Mouse (Mus musculus) cerebellum, adult 11 months (tissue): ENCODE data around the gene Dpagt1.
A peak's percentile ranks its signal among the peaks of the same experiment; 100 is the strongest.
"Not testable (repeated sequence)": the region's sequence is repeated elsewhere in the genome, so short reads cannot be mapped to it uniquely, and the experiment has no call there.

Source experiments
- DNase-seq: peaks from one replicate; pipeline ENCODE4 v3.0.0; 2022

Dpagt1 gene

DNA sequence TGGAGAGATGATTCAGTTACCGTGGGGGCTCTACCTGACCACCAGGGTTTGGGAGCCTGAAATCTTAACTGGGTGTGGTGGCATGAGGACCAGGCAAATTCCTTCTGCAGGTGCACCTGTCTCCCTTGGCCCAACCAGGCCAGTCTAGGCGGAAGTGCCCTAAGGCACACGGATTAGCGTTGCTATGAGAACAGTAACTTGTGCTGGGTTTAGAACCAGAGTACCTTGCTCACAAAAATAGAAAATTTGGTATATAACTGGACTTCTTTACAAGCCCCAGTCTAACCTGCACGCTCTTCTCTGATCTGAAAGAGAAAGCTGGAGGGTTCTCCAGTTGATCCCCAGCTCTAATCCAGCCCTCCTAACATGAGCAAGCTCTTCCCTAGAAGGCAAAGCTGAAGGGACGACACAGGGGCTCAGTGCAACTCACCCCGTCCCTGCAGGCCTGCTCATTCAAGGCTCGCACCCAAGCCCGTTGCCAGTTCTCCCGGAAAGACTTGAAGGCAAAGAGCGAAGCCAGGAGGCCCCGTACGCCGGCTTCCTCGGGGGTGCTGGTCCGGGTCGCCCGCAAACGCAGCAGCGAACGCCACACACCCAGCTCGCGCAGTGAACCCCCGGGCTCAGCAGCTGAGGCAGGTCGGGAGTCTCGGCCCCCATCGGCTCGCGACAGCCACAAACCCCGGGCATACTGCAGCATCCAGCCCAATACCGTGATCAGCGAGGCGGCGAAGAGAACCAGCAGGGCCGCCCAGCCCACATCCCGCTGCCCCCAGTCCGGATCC lies 6.5 kb upstream of the Dpagt1 start:
- peak; percentile 47 for DNase-seq

DNA sequence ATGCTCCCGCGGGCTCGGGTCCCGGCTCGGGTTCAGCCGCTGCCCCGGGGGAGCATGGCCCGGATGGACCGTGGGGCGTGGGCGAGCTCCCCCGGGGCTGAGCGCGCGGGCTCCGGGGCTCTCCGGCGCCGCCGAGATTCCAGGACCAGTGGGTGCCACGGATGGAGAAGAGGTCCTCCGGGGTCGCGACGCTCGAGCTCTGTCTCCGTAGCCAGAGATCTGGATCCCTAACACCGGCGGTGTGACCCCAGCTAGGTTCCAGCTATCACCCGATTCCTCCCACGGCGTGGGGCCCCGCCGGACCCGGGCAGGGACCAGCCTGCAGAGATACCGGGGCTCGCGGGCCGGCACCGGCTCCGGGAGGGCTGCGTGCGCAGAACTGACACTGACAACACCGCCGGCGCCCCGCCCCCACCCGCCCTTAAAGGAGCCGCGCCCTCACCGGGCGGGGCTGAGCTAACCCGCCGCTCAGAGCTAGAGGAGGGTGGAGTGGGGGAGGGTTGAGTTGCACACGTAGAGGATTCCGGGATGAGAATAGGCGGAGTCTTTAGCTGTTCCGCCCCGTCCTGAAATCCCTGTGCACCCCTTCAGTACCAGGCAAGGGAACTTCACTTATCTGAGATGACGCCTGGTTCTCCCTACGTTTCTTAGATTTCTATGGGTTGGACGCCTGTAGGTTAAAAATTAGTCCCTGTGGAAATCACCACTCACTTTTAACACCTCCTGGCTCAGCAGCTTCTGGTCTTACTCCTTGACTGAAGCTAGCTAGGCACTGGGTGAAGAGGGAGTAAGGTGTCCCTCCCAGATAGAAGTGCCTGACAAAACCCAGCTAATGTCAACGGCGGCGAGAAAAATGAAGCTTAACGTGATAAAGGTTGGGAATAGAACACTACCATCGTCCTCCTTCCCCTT lies 5.7 kb upstream of the Dpagt1 start, which contains the start of gene C2cd2l:
TSS of gene C2cd2l (minus strand) at position 399 of the 912 bp plus-strand sequence.
- DNase-seq: peak; percentile 88

DNA sequence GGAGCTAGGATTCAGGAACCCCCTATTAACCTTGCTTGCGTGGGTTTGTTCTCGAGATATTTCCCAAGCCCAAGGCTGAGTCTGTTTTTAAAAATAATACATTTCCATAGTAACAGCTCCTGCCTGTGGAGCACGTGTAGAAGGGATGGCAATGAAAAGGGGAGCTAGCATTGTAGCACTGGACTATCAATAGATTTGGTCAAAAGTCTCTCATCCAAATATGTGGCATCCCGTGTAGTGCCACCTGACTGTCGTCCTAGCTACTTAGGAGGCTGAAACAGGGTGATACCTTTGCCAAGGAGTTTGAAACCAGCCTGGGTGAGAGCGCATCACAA lies 5.1 kb upstream of the Dpagt1 start:
- DNase-seq: no peak

DNA sequence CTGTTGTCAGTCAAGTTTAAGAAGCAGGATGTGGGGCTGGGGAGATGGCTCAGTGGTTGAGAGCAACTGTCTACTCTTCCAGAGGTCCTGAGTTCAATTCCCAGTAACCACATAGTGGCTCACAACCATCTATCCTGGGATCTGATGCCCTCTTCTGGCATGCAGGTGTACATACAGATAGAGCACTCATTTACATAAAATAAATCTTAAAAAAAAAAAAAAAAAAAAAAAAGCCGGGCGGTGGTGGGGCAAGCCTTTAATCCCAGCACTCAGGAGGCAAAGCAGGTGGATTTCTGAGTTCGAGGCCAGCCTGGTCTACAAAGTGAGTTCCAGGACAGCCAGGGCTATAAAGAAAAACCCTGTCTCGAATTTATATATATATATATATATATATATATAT lies 2.2 kb upstream of the Dpagt1 start:
- DNase-seq: not testable (repeated sequence)

DNA sequence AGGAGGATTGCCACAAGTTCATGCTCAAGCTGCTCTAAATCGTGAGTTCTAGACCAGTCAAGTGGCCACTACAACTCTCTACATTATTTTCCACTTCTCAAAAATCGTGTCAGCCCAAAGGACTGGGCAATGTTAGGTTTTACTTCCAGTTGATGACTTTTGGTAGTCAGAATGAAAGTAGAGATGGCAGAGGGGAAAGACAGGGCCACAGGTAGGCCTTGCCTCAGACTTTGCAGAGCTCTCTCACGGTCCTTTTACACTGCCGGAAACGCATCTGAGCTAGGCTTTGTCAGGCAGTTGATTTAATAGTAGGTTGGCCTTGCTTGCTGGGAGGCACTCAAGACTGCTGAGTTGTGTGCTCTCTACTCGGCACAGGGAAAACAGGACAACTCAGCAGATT lies 1.7 kb upstream of the Dpagt1 start:
- no peak for DNase-seq

DNA sequence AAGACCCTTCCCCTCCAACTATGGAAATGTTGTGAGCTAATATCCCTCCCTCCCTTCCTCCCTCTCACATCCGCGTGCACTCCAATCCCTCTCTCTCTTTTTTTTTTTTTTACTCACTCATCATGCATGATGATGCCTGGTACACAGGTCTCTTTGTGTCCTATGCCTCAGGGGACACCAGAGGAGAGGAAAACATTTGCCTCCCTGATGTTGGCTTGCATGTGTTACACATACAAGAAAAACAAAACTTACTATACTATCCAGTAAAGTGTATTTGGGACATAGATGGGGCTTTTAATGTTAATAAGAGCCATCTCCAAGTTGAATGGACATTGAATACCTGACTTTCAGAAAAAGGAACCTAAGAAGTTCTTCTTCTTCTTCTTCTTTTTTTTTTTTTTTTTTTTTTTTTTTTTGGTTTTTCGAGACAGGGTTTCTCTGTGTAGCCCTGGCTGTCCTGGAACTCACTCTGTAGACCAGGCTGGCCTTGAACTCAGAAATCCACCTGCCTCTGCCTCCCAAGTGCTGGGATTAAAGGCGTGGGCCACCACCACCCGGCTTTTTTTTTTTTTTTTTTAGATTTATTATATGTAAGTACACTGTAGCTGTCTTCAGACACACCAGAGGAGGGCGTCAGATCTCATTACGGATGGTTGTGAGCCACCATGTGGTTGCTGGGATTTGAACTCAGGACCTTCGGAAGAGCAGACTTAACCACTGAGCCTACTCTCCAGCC lies 619 bp upstream of the Dpagt1 start:
- not testable (repeated sequence) for DNase-seq

DNA sequence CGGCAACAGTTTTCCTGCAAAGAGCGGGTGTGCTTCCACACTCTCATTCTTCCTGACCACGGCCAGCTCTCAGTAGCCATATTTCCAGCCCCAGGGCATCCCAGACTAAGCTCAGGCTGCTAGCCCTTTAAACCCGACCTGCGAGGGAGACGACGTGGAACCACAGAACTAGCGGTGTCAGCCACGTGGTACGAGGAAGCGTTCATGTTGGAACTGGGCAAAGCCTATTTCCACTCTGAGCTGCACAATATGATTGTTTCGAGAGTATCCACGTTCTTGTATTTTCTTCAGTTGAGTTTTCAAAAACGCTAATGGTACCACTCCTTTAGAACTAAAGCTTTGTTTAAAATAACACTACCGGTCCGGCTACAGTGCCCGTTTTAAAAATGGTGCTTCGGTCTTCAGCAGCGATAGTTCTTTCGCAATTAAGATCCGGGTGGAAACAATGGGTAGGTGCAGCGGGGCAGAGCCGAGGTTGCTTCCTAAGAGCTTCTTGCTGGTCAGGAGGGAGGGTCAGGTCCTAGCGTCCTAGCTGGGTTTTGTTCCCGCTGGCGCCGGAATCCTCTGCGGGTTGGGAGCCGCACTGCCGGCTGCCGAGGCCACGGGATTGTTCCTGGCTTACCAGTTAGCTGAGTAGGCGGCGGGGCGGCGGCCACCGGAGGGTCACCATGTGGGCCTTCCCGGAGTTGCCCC lies 698 bp downstream of the Dpagt1 start:
- DNase-seq: peak; percentile 80

DNA sequence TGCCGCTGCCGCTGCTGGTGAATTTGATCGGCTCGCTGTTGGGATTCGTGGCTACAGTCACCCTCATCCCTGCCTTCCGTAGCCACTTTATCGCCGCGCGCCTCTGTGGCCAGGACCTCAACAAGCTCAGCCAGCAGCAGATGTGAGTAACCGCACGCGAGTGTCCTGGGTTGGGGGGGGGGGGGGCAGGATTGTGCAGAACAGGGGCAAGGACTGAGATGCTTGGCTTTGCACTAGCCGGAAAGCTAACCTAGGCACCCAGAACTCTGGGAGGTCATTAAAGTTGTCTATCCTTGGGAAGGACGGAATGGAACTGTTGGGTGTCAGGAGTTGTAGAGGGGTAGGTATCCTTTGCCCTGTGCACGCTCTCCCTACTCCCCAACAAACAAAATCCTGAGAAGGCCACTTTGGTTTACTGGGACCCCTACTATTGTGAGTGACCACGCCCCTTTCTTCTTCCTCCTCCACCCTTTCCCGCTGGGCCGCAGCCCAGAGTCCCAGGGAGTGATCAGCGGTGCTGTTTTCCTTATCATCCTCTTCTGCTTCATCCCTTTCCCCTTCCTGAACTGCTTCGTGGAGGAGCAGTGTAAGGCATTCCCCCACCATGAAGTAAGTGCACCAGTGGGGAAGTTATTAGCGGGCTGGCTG lies 1.4 kb downstream of the Dpagt1 start:
- no peak for DNase-seq

DNA sequence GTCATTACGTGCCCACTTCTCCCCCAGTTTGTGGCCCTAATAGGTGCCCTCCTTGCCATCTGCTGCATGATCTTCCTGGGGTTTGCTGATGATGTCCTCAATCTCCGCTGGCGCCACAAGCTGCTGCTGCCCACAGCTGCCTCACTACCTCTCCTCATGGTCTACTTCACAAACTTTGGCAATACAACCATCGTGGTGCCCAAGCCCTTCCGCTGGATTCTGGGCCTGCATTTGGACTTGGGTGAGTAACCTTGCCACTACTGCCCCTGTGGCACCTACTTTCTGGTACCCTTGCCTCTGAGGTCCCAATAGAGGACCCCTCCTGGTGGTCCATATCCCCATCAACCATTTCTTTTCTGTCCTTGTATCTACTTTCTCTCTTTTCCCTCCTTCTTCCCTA lies 2.1 kb downstream of the Dpagt1 start:
- no peak for DNase-seq

DNA sequence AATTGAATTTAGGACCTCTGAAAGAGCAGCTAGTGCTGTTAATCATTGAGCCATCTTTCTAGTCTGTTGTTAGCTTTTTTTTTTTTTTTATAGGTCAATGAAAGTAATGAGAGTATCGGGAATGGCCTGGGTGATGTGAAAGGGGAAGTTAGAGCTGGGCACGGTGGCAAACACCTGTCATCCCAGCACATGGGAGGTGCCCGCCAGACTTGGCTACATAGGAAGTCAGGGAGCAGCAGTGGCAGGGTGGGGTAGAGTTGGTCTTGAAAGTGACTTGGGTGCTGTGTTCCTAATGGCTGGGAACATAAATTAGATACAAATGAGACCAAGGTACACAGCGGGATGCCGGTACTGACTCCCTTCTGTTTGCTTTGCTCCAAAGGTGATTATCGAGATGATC lies 4.9 kb downstream of the Dpagt1 start:
- DNase-seq: no peak

DNA sequence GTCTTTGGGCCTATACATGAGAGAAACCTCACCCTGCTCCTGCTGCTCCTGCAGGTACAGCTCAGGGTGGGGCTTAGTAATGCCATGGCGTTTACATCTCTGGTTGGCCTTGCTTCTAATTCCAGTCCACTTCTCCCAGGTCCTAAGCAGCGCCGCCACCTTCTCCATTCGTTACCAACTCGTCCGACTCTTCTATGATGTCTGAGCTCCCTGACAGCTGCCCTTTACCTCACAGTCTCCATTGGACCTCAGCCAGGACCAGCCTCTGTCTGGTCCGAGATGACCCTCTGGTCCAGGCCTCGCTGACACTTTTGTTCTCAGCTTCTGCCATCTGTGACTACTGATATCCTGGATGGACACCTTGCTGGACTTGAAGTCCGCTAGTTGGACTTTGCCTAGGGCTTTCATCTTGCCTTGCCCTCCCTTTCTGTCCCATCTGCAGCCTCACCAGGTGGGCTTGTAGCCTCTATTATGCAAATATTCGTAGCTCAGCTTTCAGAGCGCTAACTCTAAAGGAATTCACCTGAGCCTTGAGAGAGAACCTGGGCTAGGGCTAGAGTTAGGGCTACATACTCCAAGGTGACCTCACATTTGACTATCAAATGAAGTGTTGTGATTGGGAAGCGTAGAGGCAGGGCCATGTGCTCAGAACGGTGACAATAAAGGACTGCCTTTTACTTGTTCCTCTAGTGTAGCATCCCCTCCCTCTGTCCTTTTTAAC lies 7.3 kb downstream of the Dpagt1 start:
- DNase-seq: peak; percentile 39

DNA sequence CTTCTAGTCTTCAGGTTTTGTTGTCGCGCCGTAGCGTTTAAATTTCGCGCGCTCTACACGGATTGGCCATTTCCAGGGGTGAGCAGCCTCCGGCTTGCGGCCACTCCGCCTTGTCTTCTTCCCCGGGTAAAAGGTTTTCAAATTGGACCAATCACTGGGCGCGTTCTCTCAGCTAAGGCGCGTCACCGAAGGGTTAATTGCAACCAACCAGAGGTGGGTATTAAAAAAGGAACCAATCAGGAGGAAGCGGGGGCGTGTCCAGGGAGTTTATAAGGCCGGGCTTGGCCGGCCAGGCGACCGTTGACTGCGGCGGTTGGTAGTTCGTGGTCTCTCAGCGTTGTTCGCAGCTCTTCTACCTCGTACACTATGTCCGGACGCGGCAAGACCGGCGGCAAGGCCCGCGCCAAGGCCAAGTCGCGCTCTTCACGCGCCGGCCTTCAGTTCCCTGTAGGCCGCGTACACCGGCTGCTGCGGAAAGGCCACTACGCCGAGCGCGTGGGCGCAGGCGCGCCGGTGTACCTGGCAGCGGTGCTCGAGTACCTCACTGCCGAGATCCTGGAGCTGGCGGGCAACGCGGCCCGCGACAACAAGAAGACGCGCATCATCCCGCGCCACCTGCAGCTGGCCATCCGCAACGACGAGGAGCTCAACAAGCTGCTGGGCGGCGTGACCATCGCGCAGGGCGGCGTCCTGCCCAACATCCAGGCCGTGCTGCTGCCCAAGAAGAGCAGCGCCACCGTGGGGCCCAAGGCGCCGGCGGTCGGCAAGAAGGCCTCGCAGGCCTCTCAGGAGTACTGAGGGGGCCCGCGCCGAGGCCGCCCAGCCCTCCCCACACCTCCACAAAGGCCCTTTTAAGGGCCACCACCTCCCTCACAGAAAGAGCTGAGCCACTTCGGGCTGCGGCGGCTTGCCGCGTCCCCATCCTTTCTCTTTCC lies 8.8 kb downstream of the Dpagt1 start, which contains the start of gene H2afx:
TSS of gene H2afx (plus strand) at position 299 of the 935 bp plus-strand sequence.
- DNase-seq: peak; percentile 98

DNA sequence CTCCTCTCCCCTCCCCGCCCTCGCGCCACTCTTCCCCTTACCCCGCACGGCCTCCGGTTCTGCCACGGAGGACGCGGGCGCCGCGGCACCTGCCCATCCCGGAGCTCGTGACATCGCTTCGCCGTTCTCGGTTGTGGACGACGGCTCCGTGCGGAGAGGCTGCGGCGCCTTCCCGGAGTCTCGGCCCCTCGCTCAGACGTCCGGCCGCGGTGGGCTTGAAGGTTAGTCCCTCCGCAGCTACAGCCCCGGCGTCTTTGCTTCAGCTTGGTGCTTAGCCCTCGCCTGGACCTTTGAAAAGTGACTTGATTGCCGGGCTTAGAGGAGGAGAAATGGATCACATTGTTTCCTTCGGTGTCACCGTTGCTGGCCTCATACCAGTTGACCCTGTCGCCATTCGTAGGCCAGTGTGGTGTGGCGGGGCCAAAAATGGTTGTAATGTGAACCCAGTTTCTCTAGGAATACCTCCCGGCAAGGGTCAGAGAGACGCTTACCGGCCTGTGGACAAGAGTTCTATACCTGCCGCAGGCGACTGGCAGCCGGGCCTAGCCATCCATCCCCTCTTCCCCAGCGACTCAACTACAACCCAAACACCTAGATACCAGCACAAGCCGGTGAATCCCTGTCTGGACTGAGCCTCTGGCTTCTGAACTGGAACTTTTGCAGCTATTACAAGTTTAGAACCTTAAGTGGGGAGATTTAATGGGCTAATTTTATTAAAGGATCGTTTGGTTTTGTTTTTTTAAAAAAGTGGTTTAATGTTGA lies 9.7 kb downstream of the Dpagt1 start:
- DNase-seq: peak; percentile 35

DNA sequence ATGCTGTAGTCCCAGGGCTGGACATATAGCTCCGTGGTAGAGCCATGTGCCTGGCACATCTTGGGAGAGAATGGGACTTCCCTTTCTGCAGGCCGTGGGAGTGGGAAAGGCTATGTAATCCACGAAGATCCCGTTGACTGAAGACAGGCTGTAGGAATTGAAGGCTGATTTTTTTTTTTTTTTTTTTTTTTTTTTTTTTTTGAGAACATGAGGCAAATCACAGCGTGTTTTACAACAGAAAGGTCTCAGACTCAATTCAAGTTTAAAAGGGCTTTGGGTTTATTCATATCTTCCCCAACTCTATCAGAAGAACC lies 10.2 kb downstream of the Dpagt1 start:
- no peak for DNase-seq

DNA sequence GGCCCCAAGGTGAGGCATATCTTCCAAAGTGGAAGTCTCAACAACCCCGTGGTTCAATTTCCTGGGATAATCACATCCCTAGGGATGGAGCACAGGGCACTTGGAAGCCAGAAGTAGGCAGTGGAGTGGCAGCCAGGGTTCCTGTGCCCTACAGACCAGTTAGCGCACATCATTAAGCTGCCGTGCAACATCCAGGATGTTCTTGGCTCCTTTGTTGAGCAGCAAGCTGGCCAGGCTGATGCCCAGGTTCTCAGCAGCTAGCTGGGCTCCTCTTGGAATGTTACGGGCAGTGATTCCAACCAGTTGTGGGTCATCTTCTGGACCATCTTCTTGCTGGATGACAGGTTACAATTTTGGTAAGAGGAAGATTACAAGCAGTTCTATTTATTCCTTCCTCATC lies 10.7 kb downstream of the Dpagt1 start:
- DNase-seq: not testable (repeated sequence)

DNA sequence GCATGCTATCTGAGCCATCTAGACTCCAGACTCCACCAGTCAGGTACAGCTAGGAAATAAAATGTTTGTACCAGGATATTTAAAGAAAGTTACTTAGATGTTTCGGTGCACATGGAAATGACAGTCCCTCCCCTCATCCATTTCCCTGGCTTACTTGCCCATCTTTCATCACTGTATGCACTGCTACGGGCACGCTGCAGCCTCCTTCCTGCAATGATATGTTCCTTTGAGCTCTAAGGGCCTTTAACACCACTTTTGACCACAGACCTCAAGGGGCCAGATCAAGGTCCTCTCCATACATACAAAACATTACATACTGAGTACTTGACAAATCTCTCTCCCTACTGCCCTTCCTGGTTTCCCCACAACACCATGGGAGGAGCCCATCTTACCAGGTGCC lies 11.1 kb downstream of the Dpagt1 start:
- DNase-seq: no peak

DNA sequence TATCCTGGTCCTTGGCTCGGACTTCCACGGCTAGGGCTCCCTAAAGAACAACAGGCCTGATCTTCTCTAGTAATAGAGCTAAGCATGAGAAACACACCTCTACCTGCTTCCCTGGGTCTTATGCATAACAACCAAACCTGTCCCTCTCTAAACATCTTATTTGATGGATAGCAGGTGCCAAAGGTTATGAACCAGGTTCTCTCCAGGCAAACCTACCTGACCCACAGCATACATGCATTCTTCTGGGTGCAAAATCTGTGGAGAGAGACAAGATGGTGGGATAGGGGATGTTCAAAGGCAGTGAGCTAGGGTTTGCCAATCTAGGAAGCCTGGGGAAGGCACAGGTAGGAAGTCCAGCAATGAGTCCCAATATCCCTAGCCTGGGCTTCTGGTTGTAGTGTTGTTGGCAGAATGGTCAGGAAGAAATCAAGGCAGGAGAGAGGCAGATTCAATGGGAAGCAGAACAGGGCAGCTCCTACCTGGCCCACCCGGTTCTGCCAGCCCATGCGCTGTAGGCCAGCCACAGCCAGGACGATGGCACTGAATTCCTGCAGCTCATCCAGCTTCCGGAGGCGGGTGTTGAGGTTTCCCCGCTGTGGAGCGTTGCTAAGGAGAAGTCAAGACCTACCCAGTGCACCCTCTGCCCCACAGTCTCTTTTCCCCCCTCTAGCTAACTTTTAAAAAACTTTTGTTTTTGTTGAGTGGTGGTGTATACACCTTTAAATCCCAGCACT lies 11.8 kb downstream of the Dpagt1 start:
- DNase-seq: no peak

DNA sequence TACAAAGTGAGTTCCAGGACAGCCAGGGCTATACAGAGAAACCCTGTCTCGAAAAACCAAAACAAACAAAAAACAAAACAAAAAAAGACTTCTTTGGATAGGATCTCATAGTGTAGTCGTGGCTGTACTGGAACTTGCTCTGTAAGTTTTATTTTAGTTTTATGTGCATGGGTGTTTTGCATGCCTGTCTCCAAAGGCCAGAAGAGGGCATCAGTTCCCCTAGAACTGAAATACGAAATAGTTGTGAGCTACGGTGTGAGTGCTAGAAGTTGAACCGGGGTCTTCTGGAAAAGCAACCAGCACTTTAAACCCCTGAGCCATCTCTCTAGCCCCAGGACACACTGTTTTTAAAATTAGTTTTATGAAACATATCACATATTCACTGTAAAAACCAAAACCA lies 12.8 kb downstream of the Dpagt1 start:
- DNase-seq: no peak

DNA sequence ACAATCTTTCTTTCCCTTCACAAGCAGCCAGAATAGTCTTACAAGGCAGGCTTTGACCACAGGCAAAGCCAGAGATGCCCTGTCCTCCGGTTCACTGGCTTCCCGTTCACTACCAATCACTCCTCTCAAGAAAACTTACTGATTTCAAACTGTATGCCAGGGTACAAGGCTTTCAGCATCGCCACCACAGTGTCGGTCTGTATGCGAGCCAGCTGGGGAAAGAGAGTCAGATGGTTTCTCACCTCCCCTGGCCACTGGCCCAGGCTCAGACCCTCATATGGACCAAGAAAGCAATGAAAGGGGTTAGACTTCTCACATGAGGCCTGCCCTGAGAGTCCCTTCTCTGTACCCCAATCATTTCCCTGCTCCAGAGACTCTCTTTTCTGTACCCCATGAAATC lies 15.7 kb downstream of the Dpagt1 start:
- no peak for DNase-seq
